Mouse (Mus musculus): ENCODE results near the gene Piga.

The Piga gene

DNA sequence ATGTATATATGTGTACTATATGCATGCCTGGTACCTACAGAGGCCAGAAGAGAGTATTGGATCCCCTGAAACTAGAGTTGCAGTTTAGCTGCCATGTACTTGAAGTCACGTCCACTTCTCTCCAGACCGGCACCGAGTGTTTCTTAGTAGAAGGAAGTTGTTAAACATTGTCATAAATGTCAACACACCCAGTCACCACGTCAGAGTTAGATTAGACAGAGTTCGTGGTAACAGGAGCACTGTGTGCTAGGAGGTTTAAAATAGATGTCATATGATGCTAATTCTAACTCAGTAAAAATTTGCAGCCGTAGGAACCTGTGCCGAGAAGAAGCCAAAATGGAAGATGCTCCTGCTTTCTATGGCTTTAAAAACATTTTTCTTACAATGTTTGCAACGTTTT lies 17.1 kb downstream of the Piga start, which contains the start of gene Asb11:
Gene Asb11 (plus strand): TSS at position 286 of the 400 bp plus-strand sequence.
- DNase-seq = no peak

- no peak for DNase-seq
Measured at GRCm38 (mm10) chrX:164439462-164439861, 19.9 kb downstream of the Piga start.

GRCm38 (mm10) chrX:164440140-164440539 lies 20.6 kb downstream of the Piga start:
- no peak for DNase-seq

DNA sequence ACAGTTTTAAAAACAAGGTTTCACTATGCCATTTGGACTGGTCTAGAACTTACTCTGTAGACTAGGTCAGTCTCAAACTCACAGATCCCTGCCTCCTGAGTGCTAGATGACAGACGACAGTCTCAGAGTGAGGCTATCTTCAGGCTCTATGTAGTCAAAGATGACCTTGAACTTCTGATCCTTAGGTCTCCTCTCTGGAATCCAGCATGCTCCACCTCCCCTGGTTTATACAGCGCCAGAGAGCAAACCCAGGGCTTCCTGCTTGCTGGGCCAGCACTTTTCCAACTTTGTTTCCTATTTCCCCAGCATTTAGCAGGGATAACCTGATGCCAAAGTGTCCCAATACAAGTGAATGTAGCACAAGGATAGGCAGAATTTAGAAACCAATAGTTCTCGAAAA lies 21.1 kb downstream of the Piga start:
- no peak for DNase-seq

DNA sequence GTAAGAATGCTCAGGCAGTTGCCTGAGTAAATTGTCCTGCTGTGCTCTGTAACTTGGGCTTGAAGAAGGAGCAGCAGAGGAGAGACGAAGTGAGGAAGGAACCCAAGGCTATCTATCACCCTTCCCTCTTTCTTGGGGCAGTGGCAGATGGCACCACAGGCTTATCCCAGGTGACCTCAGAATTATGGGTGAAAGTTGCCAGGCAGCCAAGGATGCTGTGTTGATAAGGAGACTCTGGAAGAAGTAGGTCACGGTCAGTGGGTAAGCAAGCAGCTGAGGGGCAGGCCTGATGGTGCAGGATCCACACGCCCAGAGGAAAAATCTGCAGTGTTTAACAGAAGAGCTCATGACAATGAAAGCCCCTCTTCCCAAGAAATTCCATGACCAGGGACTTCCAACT lies 21.7 kb downstream of the Piga start:
- DNase-seq = no peak

GRCm38 (mm10) chrX:164445601-164446000 lies 26.0 kb downstream of the Piga start:
- no peak for DNase-seq

DNA sequence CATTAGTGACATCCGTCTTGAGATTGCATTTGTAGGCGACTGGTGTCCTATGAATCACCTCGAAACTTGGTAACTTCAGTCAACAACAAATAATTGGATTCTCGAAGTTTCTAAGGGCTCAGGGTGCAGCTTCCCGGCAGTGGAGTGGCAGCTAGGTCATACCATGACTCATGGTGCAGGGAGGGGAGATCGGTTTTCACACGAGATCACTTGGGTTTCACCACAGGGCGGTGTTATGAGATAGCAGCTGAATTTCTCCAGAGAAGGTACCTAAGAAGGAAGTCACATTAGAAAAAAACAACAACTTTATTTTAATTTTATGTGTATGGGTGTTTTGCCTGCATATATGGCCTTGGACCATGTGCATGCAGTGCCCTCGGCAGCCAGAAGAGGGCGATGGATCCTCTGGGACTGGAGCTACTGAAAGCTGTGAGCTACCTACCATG lies 26.5 kb downstream of the Piga start:
- no peak for DNase-seq

- DNase-seq = no peak
Measured at GRCm38 (mm10) chrX:164446835-164447681, 27.5 kb downstream of the Piga start.

DNA sequence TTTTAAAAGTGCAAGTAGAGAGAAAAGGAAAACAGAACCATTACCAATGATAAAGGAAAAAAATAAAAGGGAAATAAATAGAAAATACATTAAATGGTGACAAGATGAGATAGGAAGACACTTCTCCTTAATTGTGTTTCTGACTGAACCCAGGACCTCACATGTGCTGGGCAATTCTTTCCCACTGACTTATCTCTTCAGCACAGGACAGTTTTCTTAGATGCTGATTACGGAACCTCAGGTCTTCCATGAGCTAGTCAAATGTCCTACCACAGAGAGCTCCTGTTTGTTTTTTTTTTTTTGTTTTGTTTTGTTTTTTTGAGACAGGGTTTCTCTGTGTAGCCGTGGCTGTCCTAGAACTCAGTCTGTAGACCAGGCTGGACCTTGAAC lies 28.1 kb downstream of the Piga start:
- DNase-seq = no peak

DNA sequence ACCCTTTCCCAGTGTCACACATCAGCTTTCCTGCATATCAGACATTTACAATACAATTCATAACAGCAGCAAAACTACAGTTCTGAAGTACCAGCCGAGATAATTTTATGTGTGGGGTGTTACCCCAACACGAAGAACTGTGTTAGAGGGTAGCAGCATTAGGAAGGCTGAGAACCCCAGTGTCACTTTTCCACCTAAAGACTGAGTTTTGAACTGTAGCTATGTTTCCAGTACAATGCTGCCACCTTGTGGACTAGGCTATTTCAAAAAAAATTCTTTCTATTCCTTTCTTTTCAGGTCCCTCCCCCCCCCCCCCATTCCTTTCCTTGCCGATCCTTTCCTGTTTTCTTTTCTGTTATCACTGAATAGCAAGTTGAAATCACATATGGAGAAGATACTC lies 29.6 kb downstream of the Piga start:
- peak; percentile 58 for DNase-seq

DNA sequence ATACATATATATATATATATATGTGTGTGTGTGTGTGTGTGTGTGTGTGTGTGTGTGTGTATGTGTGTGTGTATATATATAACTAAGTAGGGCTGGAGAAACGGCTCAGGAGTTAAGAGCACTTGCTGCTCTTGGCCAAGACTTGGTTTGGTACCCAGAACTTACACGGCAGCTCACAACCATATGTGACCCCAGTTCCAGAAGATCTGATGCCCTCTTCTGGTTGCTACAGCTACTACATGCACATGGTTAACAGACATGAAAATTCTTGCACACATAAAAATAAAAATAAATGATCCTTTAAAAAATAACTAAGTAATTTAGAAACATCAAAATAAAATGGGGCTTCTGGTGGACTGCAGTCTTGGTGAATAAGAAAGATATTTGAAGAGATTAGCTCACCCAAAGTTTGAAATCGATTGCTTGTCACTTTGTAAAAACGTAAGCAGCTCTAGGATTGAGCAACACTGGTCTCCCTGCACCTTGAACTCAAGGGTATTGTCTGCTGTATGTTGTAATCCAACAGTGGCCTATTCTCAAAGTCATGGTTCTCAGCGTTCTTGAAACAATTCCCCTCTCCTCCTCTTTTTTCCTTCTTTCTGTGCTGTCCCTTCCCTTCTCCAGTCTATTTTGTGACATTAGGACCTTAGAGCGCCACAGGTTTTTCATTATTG lies 39.8 kb downstream of the Piga start:
- no peak for DNase-seq
